Mouse (Mus musculus) heart, postnatal 0 days (tissue): ENCODE data around the gene Sap25. TPM values are rescaled to one million over a fixed set of nuclear protein-coding genes. Genes with fewer than 3 reads are reported as not detected.

ENCODE experiments used
- ATAC-seq: fragments of 200-750 bp; cut with Nextera tagmentation; 2 replicates; pipeline ENCODE4 v1.8.0; 2017; ENCODE audit warnings: low read depth, moderate number of reproducible peaks, moderate library complexity; ENCODE audit not compliant: insufficient read depth
- DNase-seq: peaks from one replicate; pipeline ENCODE4 v3.0.0-alpha.2; 2016; ENCODE audit warnings: low spot score
- H3K27ac ChIP-seq: fragments of 300-500 bp; sonication (generic); 2 replicates; pipeline ENCODE4 v1.5.1; 2014; ENCODE audit warnings: low read depth, mild to moderate bottlenecking
- H3K27me3 ChIP-seq: fragments of 300-500 bp; sonication (generic); 2 replicates; pipeline ENCODE4 v1.6.1; 2014; ENCODE audit warnings: low read length, mixed read lengths; ENCODE audit not compliant: control insufficient read depth, insufficient read depth
- H3K36me3 ChIP-seq: fragments of 300-500 bp; sonication (generic); replicated peaks from 2 replicates; pipeline ENCODE4 v1.6.1; 2014; ENCODE audit warnings: low read length, mixed read lengths; ENCODE audit not compliant: control insufficient read depth, insufficient read depth
- H3K4me1 ChIP-seq: fragments of 300-500 bp; sonication (generic); 2 replicates; pipeline ENCODE4 v1.6.1; 2014; ENCODE audit warnings: antibody characterized with exemption; ENCODE audit not compliant: control insufficient read depth, insufficient read depth
- H3K4me2 ChIP-seq: fragments of 300-500 bp; sonication (generic); 2 replicates; pipeline ENCODE4 v1.6.1; 2014; ENCODE audit warnings: low read depth, mild to moderate bottlenecking, low read length, moderate library complexity
- H3K4me3 ChIP-seq: fragments of 300-500 bp; sonication (generic); 2 replicates; pipeline ENCODE4 v1.5.1; 2014; ENCODE audit warnings: low read depth, low read length
- H3K9ac ChIP-seq: fragments of 300-500 bp; sonication (generic); replicated peaks from 2 replicates; pipeline ENCODE4 v1.6.1; 2014; ENCODE audit warnings: low read depth, low read length, mixed read lengths
- H3K9me3 ChIP-seq: fragments of 300-500 bp; sonication (generic); replicated peaks from 2 replicates; pipeline ENCODE4 v1.6.1; 2016; ENCODE audit warnings: low read length; ENCODE audit not compliant: control insufficient read depth
- CTCF ChIP-seq: IDR thresholded peaks from 2 replicates; pipeline ENCODE4 v1.5.1; 2016; ENCODE audit warnings: antibody characterized with exemption, control low read depth, low read depth
- EP300 ChIP-seq: IDR thresholded peaks from 2 replicates; pipeline ENCODE4 v1.6.1; 2016; ENCODE audit warnings: antibody characterized with exemption, low read depth
- WGBS: fragments of 180-500 bp; shearing (Covaris S2); extraction: QIAGEN DNeasy Blood & Tissue Kit; methylation state at CpG from one replicate; pipeline ENCODE4 v1.1.7; 2014; 5-methylcytosine and 5-hydroxymethylcytosine counted together
- polyA plus RNA-seq: library from polyadenylated mRNA; unstranded; fragments of >200 nt; fragmentation: Nextera tagmentation; extraction: Ambion mirVana; gene quantifications from 2 replicates; pipeline ENCODE4 v1.2.1, GENCODE M21; 2015
- total RNA-seq: library from RNA; depleted of rRNA; stranded (reverse); fragments of >200 nt; gene quantifications from 2 replicates; pipeline ENCODE4 v1.2.3, GENCODE M21; 2014; ENCODE audit warnings: low replicate concordance

Gene Sap25
- total and polyA plus RNA-seq, 2 experiments from 2014 or later = 1.5 to 10.4 TPM

- TF ChIP-seq CTCF (no peak), EP300 (no peak)
- Histone ChIP-seq H3K9ac (peak overlapping the region; percentile 74; the same call in 1 of the 2 replicates), H3K36me3 (peaks cover 8% of the 10 kb centered on the region), H3K4me3 (peak overlapping the region; percentile 68), H3K27me3 (no peaks in the 10 kb centered on the region), H3K27ac (no peak overlapping the region), H3K4me2 (peak overlapping the region; percentile 92), H3K4me1 (peaks cover 13% of the 10 kb centered on the region; the same call in 1 of the 2 replicates), H3K9me3 (no peaks in the 10 kb centered on the region)
- no peak for DNase-seq
- ATAC-seq = no peak
- WGBS = 51% methylated on average over 9 of the region's 9 CpGs
Measured at GRCm38 (mm10) chr5:137599600-137599999, 41.5 kb upstream of the Sap25 start.

GRCm38 (mm10) chr5:137600281-137600618, 40.9 kb upstream of the Sap25 start:
- H3K27me3 ChIP-seq = no peaks in the 10 kb centered on the region
- TF ChIP-seq EP300 (no peak), CTCF (no peak)
- H3K9me3 ChIP-seq = no peaks in the 10 kb centered on the region
- H3K4me1 ChIP-seq = peaks cover 13% of the 10 kb centered on the region; the same call in 1 of the 2 replicates
- peak overlapping the region; percentile 74 for H3K9ac ChIP-seq
- WGBS = 3% methylated on average over 19 of the region's 19 CpGs
- peaks cover 14% of the 10 kb centered on the region for H3K36me3 ChIP-seq
- peak overlapping the region; percentile 50; the same call in 1 of the 2 replicates for H3K27ac ChIP-seq
- peak; percentile 24 for ATAC-seq
- H3K4me2 ChIP-seq = peak overlapping the region; percentile 92
- H3K4me3 ChIP-seq = peak overlapping the region; percentile 68
- no peak for DNase-seq

GRCm38 (mm10) chr5:137600619-137601364, 40.3 kb upstream of the Sap25 start, which contains the start of gene Mospd3:
Gene Mospd3 (minus strand): TSS chr5:137601058.
- DNase-seq (peak; percentile 99), ATAC-seq (peak; percentile 95)
- TF ChIP-seq EP300 (no peak; the same call in 1 of the 2 replicates), CTCF (no peak)
- WGBS = under 1% methylated on average over 41 of the region's 41 CpGs
- Histone ChIP-seq H3K4me3 (peak within 1 kb of the TSS; percentile 68), H3K4me2 (peak within 1 kb of the TSS; percentile 92), H3K9me3 (no peaks in the 10 kb centered on the region), H3K4me1 (peaks cover 13% of the 10 kb centered on the region; the same call in 1 of the 2 replicates), H3K27me3 (no peaks in the 10 kb centered on the region), H3K9ac (peak within 1 kb of the TSS; percentile 74), H3K36me3 (peaks cover 19% of the 10 kb centered on the region), H3K27ac (peak within 1 kb of the TSS; percentile 90)

- Histone ChIP-seq H3K4me3 (peak overlapping the region; percentile 68), H3K4me2 (peak overlapping the region; percentile 92), H3K4me1 (peaks cover 13% of the 10 kb centered on the region; the same call in 1 of the 2 replicates), H3K27me3 (no peaks in the 10 kb centered on the region), H3K27ac (peak overlapping the region; percentile 71), H3K9me3 (no peaks in the 10 kb centered on the region), H3K36me3 (peaks cover 25% of the 10 kb centered on the region), H3K9ac (peak overlapping the region; percentile 64)
- no peak for DNase-seq
- under 1% methylated on average over 22 of the region's 22 CpGs for WGBS
- TF ChIP-seq CTCF = no peak
- no peak for TF ChIP-seq EP300
- no peak for ATAC-seq
Measured at GRCm38 (mm10) chr5:137601365-137601729, 39.8 kb upstream of the Sap25 start.

- DNase-seq = no peak
- Histone ChIP-seq H3K4me1 (peaks cover 28% of the 10 kb centered on the region), H3K9ac (peak overlapping the region; percentile 4; the same call in 1 of the 2 replicates), H3K4me3 (no peak overlapping the region), H3K27ac (no peak overlapping the region), H3K27me3 (no peaks in the 10 kb centered on the region), H3K4me2 (0 out of 2 replicates have a peak overlapping the region, but pooled peaks have one; percentile 7), H3K9me3 (no peaks in the 10 kb centered on the region), H3K36me3 (peaks cover 27% of the 10 kb centered on the region)
- ATAC-seq = no peak
- WGBS = 45% methylated on average over 26 of the region's 26 CpGs
- TF ChIP-seq EP300 = no peak
- no peak for TF ChIP-seq CTCF
Measured at GRCm38 (mm10) chr5:137607860-137608653, 33.1 kb upstream of the Sap25 start.
